8 mouse cellular contexts compared by ENCODE assay signal in genomic region chr5:146832769-146833448, GRCm38 (mm10). TPM values are rescaled to one million over a fixed set of nuclear protein-coding genes. Genes with fewer than 3 reads are reported as not detected.
DNase-seq lines count a peak whose midpoint lies in the region; ATAC-seq and TF ChIP-seq lines count a peak whose summit lies in the region.

Gene Rpl21 (plus strand): TSS chr5:146832890.

- H3K4me2 ChIP-seq in hindbrain, postnatal 0 days (ENCODE audit: low read depth, low read length), result peak within 1 kb of the TSS; percentile 83

- H3K9ac ChIP-seq in hindbrain, postnatal 0 days (replicated peaks; ENCODE audit: low read length), result peak within 1 kb of the TSS; percentile 80

- no peak for TF ChIP-seq CTCF in gastrocnemius, adult 2 months (IDR thresholded peaks at IDR 0.05)
- TF ChIP-seq CTCF in hindbrain, postnatal 0 days (IDR thresholded peaks at IDR 0.05; ENCODE audit: low read depth), result no peak
- no peak for TF ChIP-seq CTCF in left cerebral cortex, adult 2 months (IDR thresholded peaks at IDR 0.05)

- peak within 1 kb of the TSS; percentile 100 for H3K27ac ChIP-seq in gastrocnemius, adult 2 months
- H3K27ac ChIP-seq in hindbrain, postnatal 0 days, result peak within 1 kb of the TSS; percentile 89
- H3K27ac ChIP-seq in left cerebral cortex, adult 2 months, result peak within 1 kb of the TSS; percentile 100

- H3K36me3 ChIP-seq in hindbrain, postnatal 0 days (ENCODE audit: insufficient read depth, low read length), result peaks cover 25% of the 10 kb centered on the region; the same call in 1 of the 2 replicates

- peak; percentile 84 for ATAC-seq in common myeloid progenitor, adult 5-6 weeks (replicated peaks; ENCODE audit: low read depth, poor library complexity, severe bottlenecking)
- peak; percentile 98 for ATAC-seq in hindbrain, postnatal 0 days
- ATAC-seq in megakaryocyte, adult 5-6 weeks (ENCODE audit: poor library complexity, severe bottlenecking), result peak; percentile 91

- H3K9me3 ChIP-seq in hindbrain, postnatal 0 days (ENCODE audit: low read length), result no peaks in the 10 kb centered on the region

- DNase-seq in ZHBTc4 (ENCODE audit: low read depth, low spot score), result peak; percentile 97
- peak; percentile 95 for DNase-seq in gastrocnemius, adult 2 months
- DNase-seq in hindbrain, postnatal 0 days (ENCODE audit: low spot score), result peak; percentile 98
- DNase-seq in left cerebral cortex, adult 2 months (ENCODE audit: extremely low spot score in 1 of 2, low spot score in 2 of 2), result peak; percentile 93 to 95
- peak; percentile 94 to 98 for DNase-seq in right cerebral cortex, adult 2 months (ENCODE audit: low spot score in 2 of 2)
- peak; percentile 94 for DNase-seq in urinary bladder, postnatal 14 days (ENCODE audit: low spot score)

- H3K4me1 ChIP-seq in hindbrain, postnatal 0 days (ENCODE audit: insufficient read depth, low read length), result peaks cover 9% of the 10 kb centered on the region

- under 1% methylated on average over 60 of the region's 60 CpGs for WGBS in hindbrain, postnatal 0 days

- H3K4me3 ChIP-seq in gastrocnemius, adult 2 months, result peak within 1 kb of the TSS; percentile 79
- H3K4me3 ChIP-seq in hindbrain, postnatal 0 days (ENCODE audit: low read length), result peak within 1 kb of the TSS; percentile 58
- H3K4me3 ChIP-seq in left cerebral cortex, adult 2 months, result peak within 1 kb of the TSS; percentile 97

- intact Hi-C loops in gastrocnemius, adult 2 months (cut with DNase I), result loop anchor here (2.0 to 5.0 kb wide), 2 partner anchors 38 to 244 kb away; partner anchors contain the start of genes Lnx2, Polr1d and Usp12
- intact Hi-C loops in left cerebral cortex, adult 2 months (cut with DNase I), result loop anchor here (1.0 kb wide), 1 partner anchor 39 kb away; no protein-coding TSS in a partner anchor

- H3K27me3 ChIP-seq in hindbrain, postnatal 0 days (ENCODE audit: insufficient read depth, low read length), result no peaks in the 10 kb centered on the region

RNA-seq across cellular contexts. Expression of gene Rpl21, which starts in this region (rescaled TPM):
- total RNA-seq in common myeloid progenitor, adult 5-6 weeks (2017), result 2,931 and 3,145 TPM in 2 replicates
- 100 to 1,000 TPM; 120 to 155 TPM for total RNA-seq in gastrocnemius, adult 2 months (2021)
- total RNA-seq in hindbrain, postnatal 0 days (2014; rRNA removed), result 148 and 151 TPM in 2 replicates
- polyA plus RNA-seq in hindbrain, postnatal 0 days (2015; fragmentation: Nextera tagmentation; extraction: Ambion mirVana), result 346 and 347 TPM in 2 replicates
- 100 to 1,000 TPM; 165 to 172 TPM for total RNA-seq in left cerebral cortex, adult 2 months (2021)
- 1,886 and 1,948 TPM in 2 replicates for total RNA-seq in megakaryocyte, adult 5-6 weeks (2015)
- 1,623 and 1,719 TPM in 2 replicates for total RNA-seq in megakaryocyte, adult 5-6 weeks (2017)

Comparison
In these comparisons a context has a peak if more than half of its experiments do, and no peak if none do; other contexts are left out.
1. Peak in every context shown above with its lines: DNase-seq, ATAC-seq, H3K4me3 ChIP-seq and H3K27ac ChIP-seq.
2. RNA of gene Rpl21 (total RNA-seq): 2,931 to 3,145 TPM in common myeloid progenitor, adult 5-6 weeks and 1,623 to 1,948 TPM in megakaryocyte, adult 5-6 weeks; 165 to 172 TPM in left cerebral cortex, adult 2 months, 120 to 155 TPM in gastrocnemius, adult 2 months and 148 to 151 TPM in hindbrain, postnatal 0 days; every median in the first group is over 4 times any median in the second.